ENCODE assay signal across 20 mouse cellular contexts in genomic region chr9:67544783-67545182, GRCm38 (mm10). TPM values are rescaled to one million over a fixed set of nuclear protein-coding genes. Genes with fewer than 3 reads are reported as not detected.
A peak's percentile ranks its signal among the peaks of the same experiment; 100 is the strongest.
DNase-seq lines count a peak whose midpoint lies in the region; TF ChIP-seq lines count a peak whose summit lies in the region.
"Had no signal": no experiment of that assay in that cellular context is flagged by ENCODE, and none has a peak within 500 bp of the region (broad histone marks: within the 10 kb centered on the region; RNA-seq: fewer than 3 reads in every experiment).

No protein-coding gene starts in this region.

- peak overlapping the region; percentile 37 for H3K4me3 ChIP-seq in gastrocnemius, adult 2 months
- H3K4me3 ChIP-seq: hindbrain, embryonic 13.5 days; midbrain, embryonic 15.5 days; stomach, embryonic 15.5 days had no signal

- DNase-seq in gastrocnemius, adult 2 months = peak; percentile 58
- DNase-seq in gastrocnemius, postnatal 4 days (ENCODE audit: low spot score in 2 of 2) = no peak
- DNase-seq in heart, adult 9 months (ENCODE audit: low spot score in 2 of 2) = peak; percentile 13 to 16
- no peak for DNase-seq in heart, postnatal 36 days
- peak; percentile 33 for DNase-seq in 3T3-L1 (ENCODE audit: low read depth, low spot score)
- DNase-seq in skeletal muscle tissue, adult 2 months (ENCODE audit: low read depth, low spot score) = peak; percentile 87
- no peak for DNase-seq in right cerebral cortex, postnatal 25 days
- DNase-seq: adrenal gland, postnatal 14 days; B cell, adult 2 months; cerebellum, adult 11-12 months; embryo, embryonic 11 days; kidney, postnatal 36 days; liver; lung, postnatal 10 days; right cerebral cortex, postnatal 14 days had no signal

- peak overlapping the region; percentile 86 for H3K27ac ChIP-seq in gastrocnemius, adult 2 months
- H3K27ac ChIP-seq: hindbrain, embryonic 13.5 days; midbrain, embryonic 15.5 days; stomach, embryonic 15.5 days had no signal

- no peak for TF ChIP-seq CTCF in gastrocnemius, adult 2 months (IDR thresholded peaks at IDR 0.05)

- intact Hi-C loops in gastrocnemius, adult 2 months (cut with DNase I) = no loop called here
- intact Hi-C loops in heart, postnatal 36 days (cut with DNase I) = loop anchor here (5.0 kb wide), 1 partner anchor 43 kb away; no protein-coding TSS in a partner anchor

RNA-seq across cellular contexts. Expression of gene Tln2, which starts 14.7 kb away (rescaled TPM):
- 10 to 100 TPM; 82.5 to 83.1 TPM for total RNA-seq in gastrocnemius, adult 2 months (2021)
- 100 to 1,000 TPM; 118 to 134 TPM for total RNA-seq in gastrocnemius, postnatal 4 days (2021)
- total RNA-seq in heart, postnatal 36 days (2021) = 10 to 100 TPM; 80.3 to 90.0 TPM
- total RNA-seq: megakaryocyte-erythroid progenitor cell, adult 5-6 weeks; neutrophil, adult 5-6 weeks had no signal

Comparison
In these comparisons a context has a peak if more than half of its experiments do, and no peak if none do; other contexts are left out.
1. DNase-seq: peak in gastrocnemius, adult 2 months (single experiment), heart, adult 9 months (2 of 2), 3T3-L1 (single experiment) and skeletal muscle tissue, adult 2 months (single experiment); none in gastrocnemius, postnatal 4 days (0 of 2), heart, postnatal 36 days (0 of 2) and right cerebral cortex, postnatal 25 days (single experiment).